Mouse (Mus musculus): Measurements from ENCODE around the gene Camp. TPM values are rescaled to one million over a fixed set of nuclear protein-coding genes. Genes with fewer than 3 reads are reported as not detected.

The Camp gene
- not detected in 2 replicates for total RNA-seq (2014; rRNA removed)
- polyA plus RNA-seq (2012; rRNA removed): 0.17 and 0.45 TPM in 2 replicates

- Histone ChIP-seq H3K36me3 (ENCODE audit: control insufficient read depth, insufficient read depth, low read length) (peaks cover 7% of the 10 kb centered on the region), H3K4me1 (ENCODE audit: control insufficient read depth, insufficient read depth, low read length) (no peaks in the 10 kb centered on the region), H3K27me3 (ENCODE audit: control insufficient read depth, insufficient read depth, low read length) (no peaks in the 10 kb centered on the region), H3K9ac (ENCODE audit: low read depth, low read length) (no peak within 1 kb of the TSS), H3K79me2 (ENCODE audit: control insufficient read depth, insufficient read depth, low read length) (no peaks in the 10 kb centered on the region), H3K4me3 (ENCODE audit: insufficient read depth, low read depth, low read length) (no peak within 1 kb of the TSS), H3K27ac (replicated peaks; ENCODE audit: insufficient read depth, low read depth, low read length) (no peak within 1 kb of the TSS)
- no peak for DNase-seq (ENCODE audit: extremely low read depth, low read depth, low spot score)
- 73% methylated on average over 6 of the region's 6 CpGs for WGBS
- TF ChIP-seq POLR2A (IDR thresholded peaks at IDR 0.05; ENCODE audit: extremely low read depth, insufficient read depth, low read length) (no peak), CTCF (IDR thresholded peaks at IDR 0.05; ENCODE audit: low read depth, low read length) (no peak)
Observed at GRCm38 (mm10) chr9:109849312-109849758, at the start of gene Camp. Gene Camp (minus strand): TSS chr9:109849617.

- Histone ChIP-seq H3K36me3 (ENCODE audit: control insufficient read depth, insufficient read depth, low read length) (no peaks in the 10 kb centered on the region), H3K4me1 (ENCODE audit: control insufficient read depth, insufficient read depth, low read length) (peaks cover 16% of the 10 kb centered on the region), H3K79me2 (ENCODE audit: control insufficient read depth, insufficient read depth, low read length) (no peaks in the 10 kb centered on the region), H3K9ac (ENCODE audit: low read depth, low read length) (no peak overlapping the region), H3K27ac (replicated peaks; ENCODE audit: insufficient read depth, low read depth, low read length) (no peak overlapping the region), H3K4me3 (ENCODE audit: insufficient read depth, low read depth, low read length) (no peak overlapping the region), H3K27me3 (ENCODE audit: control insufficient read depth, insufficient read depth, low read length) (no peaks in the 10 kb centered on the region)
- 76% methylated on average over 2 of the region's 2 CpGs for WGBS
- TF ChIP-seq CTCF (IDR thresholded peaks at IDR 0.05; ENCODE audit: low read depth, low read length): no peak
- TF ChIP-seq POLR2A (IDR thresholded peaks at IDR 0.05; ENCODE audit: extremely low read depth, insufficient read depth, low read length): no peak
- no peak for DNase-seq (ENCODE audit: extremely low read depth, low read depth, low spot score)
Observed at GRCm38 (mm10) chr9:109898027-109898426, 48.6 kb upstream of the Camp start.

GRCm38 (mm10) chr9:109896253-109897150, 47.1 kb upstream of the Camp start:
- no peaks in the 10 kb centered on the region for H3K27me3 ChIP-seq (ENCODE audit: control insufficient read depth, insufficient read depth, low read length)
- H3K36me3 ChIP-seq (ENCODE audit: control insufficient read depth, insufficient read depth, low read length): no peaks in the 10 kb centered on the region
- TF ChIP-seq CTCF (IDR thresholded peaks at IDR 0.05; ENCODE audit: low read depth, low read length) (no peak), POLR2A (IDR thresholded peaks at IDR 0.05; ENCODE audit: extremely low read depth, insufficient read depth, low read length) (no peak)
- peak; percentile 82 for DNase-seq (ENCODE audit: extremely low read depth, low read depth, low spot score)
- no peak overlapping the region for H3K4me3 ChIP-seq (ENCODE audit: insufficient read depth, low read depth, low read length)
- H3K4me1 ChIP-seq (ENCODE audit: control insufficient read depth, insufficient read depth, low read length): peaks cover 16% of the 10 kb centered on the region
- peak overlapping the region; percentile 91 for H3K27ac ChIP-seq (replicated peaks; ENCODE audit: insufficient read depth, low read depth, low read length)
- WGBS: 26% methylated on average over 8 of the region's 8 CpGs
- no peaks in the 10 kb centered on the region for H3K79me2 ChIP-seq (ENCODE audit: control insufficient read depth, insufficient read depth, low read length)
- H3K9ac ChIP-seq (ENCODE audit: low read depth, low read length): no peak overlapping the region

GRCm38 (mm10) chr9:109895593-109895992, 46.2 kb upstream of the Camp start:
- Histone ChIP-seq H3K27me3 (ENCODE audit: control insufficient read depth, insufficient read depth, low read length) (no peaks in the 10 kb centered on the region), H3K79me2 (ENCODE audit: control insufficient read depth, insufficient read depth, low read length) (no peaks in the 10 kb centered on the region), H3K9ac (ENCODE audit: low read depth, low read length) (peak overlapping the region; percentile 41; the same call in 1 of the 2 replicates), H3K27ac (replicated peaks; ENCODE audit: insufficient read depth, low read depth, low read length) (peak overlapping the region; percentile 91), H3K36me3 (ENCODE audit: control insufficient read depth, insufficient read depth, low read length) (peaks cover 4% of the 10 kb centered on the region; the same call in 1 of the 2 replicates), H3K4me3 (ENCODE audit: insufficient read depth, low read depth, low read length) (no peak overlapping the region), H3K4me1 (ENCODE audit: control insufficient read depth, insufficient read depth, low read length) (peaks cover 16% of the 10 kb centered on the region)
- TF ChIP-seq CTCF (IDR thresholded peaks at IDR 0.05; ENCODE audit: low read depth, low read length) (no peak), POLR2A (IDR thresholded peaks at IDR 0.05; ENCODE audit: extremely low read depth, insufficient read depth, low read length) (no peak)
- peak; percentile 97 for DNase-seq (ENCODE audit: extremely low read depth, low read depth, low spot score)
- 14% methylated on average over 6 of the region's 6 CpGs for WGBS

- Histone ChIP-seq H3K27me3 (ENCODE audit: control insufficient read depth, insufficient read depth, low read length) (no peaks in the 10 kb centered on the region), H3K9ac (ENCODE audit: low read depth, low read length) (no peak overlapping the region), H3K4me3 (ENCODE audit: insufficient read depth, low read depth, low read length) (no peak overlapping the region), H3K27ac (replicated peaks; ENCODE audit: insufficient read depth, low read depth, low read length) (no peak overlapping the region), H3K36me3 (ENCODE audit: control insufficient read depth, insufficient read depth, low read length) (peaks cover 12% of the 10 kb centered on the region), H3K4me1 (ENCODE audit: control insufficient read depth, insufficient read depth, low read length) (peaks cover 16% of the 10 kb centered on the region), H3K79me2 (ENCODE audit: control insufficient read depth, insufficient read depth, low read length) (no peaks in the 10 kb centered on the region)
- WGBS: 16% methylated on average over 6 of the region's 6 CpGs
- TF ChIP-seq POLR2A (IDR thresholded peaks at IDR 0.05; ENCODE audit: extremely low read depth, insufficient read depth, low read length) (no peak), CTCF (IDR thresholded peaks at IDR 0.05; ENCODE audit: low read depth, low read length) (peak; percentile 90)
- peak; percentile 82 for DNase-seq (ENCODE audit: extremely low read depth, low read depth, low spot score)
Observed at GRCm38 (mm10) chr9:109894413-109895090, 45.1 kb upstream of the Camp start.
